Mouse (Mus musculus): Measurements from ENCODE around the gene Defb30.
A peak's percentile ranks its signal among the peaks of the same experiment; 100 is the strongest.

Gene Defb30

GRCm38 (mm10) chr14:63049910-63050370, at the start of gene Defb30:
Gene Defb30, minus strand, starts transcription at chr14:63049960.
- no peak for DNase-seq (ENCODE audit: low spot score in 2 of 2)

- DNase-seq (ENCODE audit: low spot score in 2 of 2) = peak in 1 of 2 experiments; percentile 39
Observed at GRCm38 (mm10) chr14:63067708-63068107, 17.9 kb upstream of the Defb30 start.

- DNase-seq (ENCODE audit: low spot score in 2 of 2) = peak in 1 of 2 experiments; percentile 43
Observed at GRCm38 (mm10) chr14:63066630-63067310, 17.0 kb upstream of the Defb30 start.

- DNase-seq (ENCODE audit: low spot score in 2 of 2) = no peak
Observed at GRCm38 (mm10) chr14:63065391-63065790, 15.6 kb upstream of the Defb30 start.

- no peak for DNase-seq (ENCODE audit: low spot score in 2 of 2)
Observed at GRCm38 (mm10) chr14:63062184-63062583, 12.4 kb upstream of the Defb30 start.

- no peak for DNase-seq (ENCODE audit: low spot score in 2 of 2)
Observed at GRCm38 (mm10) chr14:63060361-63060760, 10.6 kb upstream of the Defb30 start.

GRCm38 (mm10) chr14:63054729-63055128, 5.0 kb upstream of the Defb30 start:
- DNase-seq (ENCODE audit: low spot score in 2 of 2) = peak; percentile 72 to 74

- DNase-seq (ENCODE audit: low spot score in 2 of 2) = peak; percentile 38 to 81
Observed at GRCm38 (mm10) chr14:63050769-63051168, 1.0 kb upstream of the Defb30 start.

- DNase-seq (ENCODE audit: low spot score in 2 of 2) = no peak
Observed at GRCm38 (mm10) chr14:63046691-63047090, 3.1 kb downstream of the Defb30 start, which contains the start of gene Defb42. Gene Defb42, plus strand, starts transcription at chr14:63046991.

- DNase-seq (ENCODE audit: low spot score in 2 of 2) = no peak
Observed at GRCm38 (mm10) chr14:63020524-63021156, 29.1 kb downstream of the Defb30 start.

- DNase-seq (ENCODE audit: low spot score in 2 of 2) = no peak
Observed at GRCm38 (mm10) chr14:63014667-63015066, 35.1 kb downstream of the Defb30 start.

GRCm38 (mm10) chr14:63013082-63013481, 36.7 kb downstream of the Defb30 start:
- DNase-seq (ENCODE audit: low spot score in 2 of 2) = no peak

GRCm38 (mm10) chr14:63011471-63011870, 38.3 kb downstream of the Defb30 start, which contains the start of gene Defb43:
Gene Defb43, plus strand, starts transcription at chr14:63011771.
- DNase-seq (ENCODE audit: low spot score in 2 of 2) = no peak

- no peak for DNase-seq (ENCODE audit: low spot score in 2 of 2)
Observed at GRCm38 (mm10) chr14:63002588-63002987, 47.2 kb downstream of the Defb30 start.

GRCm38 (mm10) chr14:62998977-62999376, 50.8 kb downstream of the Defb30 start:
- no peak for DNase-seq (ENCODE audit: low spot score in 2 of 2)

- no peak for DNase-seq (ENCODE audit: low spot score in 2 of 2)
Observed at GRCm38 (mm10) chr14:62997777-62998176, 52.0 kb downstream of the Defb30 start, which contains the start of gene Defb47. Gene Defb47, plus strand, starts transcription at chr14:62998077.

- DNase-seq (ENCODE audit: low spot score in 2 of 2) = no peak
Observed at GRCm38 (mm10) chr14:62991849-62992510, 57.8 kb downstream of the Defb30 start.

GRCm38 (mm10) chr14:62991271-62991670, 58.5 kb downstream of the Defb30 start:
- DNase-seq (ENCODE audit: low spot score in 2 of 2) = no peak

GRCm38 (mm10) chr14:62984410-62984809, 65.3 kb downstream of the Defb30 start, which contains the start of gene Defb48:
Gene Defb48, minus strand, starts transcription at chr14:62984510.
- no peak for DNase-seq (ENCODE audit: low spot score in 2 of 2)

All from urinary bladder, postnatal 4 days (tissue).